Mouse (Mus musculus) layer of hippocampus, postnatal 14 days (tissue): ENCODE results near the gene Eif2s1. TPM values are rescaled to one million over a fixed set of nuclear protein-coding genes. Genes with fewer than 3 reads are reported as not detected.

ENCODE experiments used
- DNase-seq, 2 experiments: peaks; one replicate each; pipeline ENCODE4 v3.0.0; 2021 to 2022; ENCODE audit warnings: low spot score in 2 of 2, mixed read lengths in 1 of 2
- long read RNA-seq, 2 experiments: library from polyadenylated mRNA; stranded (forward); transcript quantifications; one replicate each; pipeline ENCODE4 v2.0.0; 2021
- total RNA-seq, 2 experiments: library from RNA; stranded (reverse); gene quantifications; 2 replicates each; pipeline ENCODE4 v1.2.3; 2021

Gene Eif2s1
- 10 to 100 TPM; 59.8 to 61.6 TPM for total RNA-seq
- long read RNA-seq, experiment 1, transcript Eif2s1-201 (8 exons, 3,405 nt), result major isoform, 77 of 79 reads
- long read RNA-seq, experiment 1, partial matches to known transcripts, result 1 of 79 reads
- long read RNA-seq, experiment 1, other reads (novel, unspliced or antisense), result 1 of 79 reads
- long read RNA-seq, experiment 2, transcript Eif2s1-201 (8 exons, 3,405 nt), result major isoform, 88 of 91 reads
- long read RNA-seq, experiment 2, partial matches to known transcripts, result 1 of 91 reads
- long read RNA-seq, experiment 2, other reads (novel, unspliced or antisense), result 2 of 91 reads

DNA sequence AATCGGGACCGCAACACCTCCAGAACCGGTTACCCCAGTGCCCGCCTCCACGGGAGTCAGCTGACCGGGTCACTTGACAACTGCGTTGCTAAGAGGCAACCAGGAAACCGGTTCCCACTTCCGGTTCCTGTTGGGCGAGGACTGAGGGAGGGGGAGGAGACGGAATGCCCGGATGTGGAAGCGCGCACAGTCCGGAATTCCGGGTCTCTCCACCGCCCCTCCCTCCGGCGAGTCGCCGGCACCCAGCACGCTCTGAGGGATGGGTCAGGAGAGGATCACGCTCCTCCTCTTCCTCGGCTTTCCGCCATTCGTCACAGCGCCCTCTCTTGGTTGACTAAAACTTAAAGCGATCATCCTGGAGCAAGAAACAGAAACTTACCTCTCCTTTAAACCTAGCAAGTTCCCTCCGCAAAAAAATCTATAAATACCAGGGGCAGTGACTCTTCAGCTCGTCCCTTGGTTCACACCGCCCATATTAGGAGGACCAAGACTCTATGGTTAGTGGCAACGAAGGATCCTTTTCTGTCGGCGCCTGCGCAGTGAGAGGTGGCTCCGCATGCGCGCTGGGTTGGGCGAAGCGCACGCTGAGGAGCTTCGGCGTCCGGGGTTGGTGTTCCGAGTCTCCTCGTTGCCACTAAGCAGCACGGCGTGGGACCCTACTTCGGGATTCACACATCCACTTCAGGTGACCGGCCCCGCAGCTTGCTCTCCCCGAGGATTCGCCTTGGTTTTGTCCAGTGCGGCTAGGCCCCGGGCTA lies at the start of gene Eif2s1, which contains the start of gene Atp6v1d:
Eif2s1 (plus strand) TSS at position 324 of the 758 bp plus-strand sequence.
Atp6v1d (minus strand) TSS at position 143 of the 758 bp plus-strand sequence.
- peak; percentile 99 for DNase-seq

DNA sequence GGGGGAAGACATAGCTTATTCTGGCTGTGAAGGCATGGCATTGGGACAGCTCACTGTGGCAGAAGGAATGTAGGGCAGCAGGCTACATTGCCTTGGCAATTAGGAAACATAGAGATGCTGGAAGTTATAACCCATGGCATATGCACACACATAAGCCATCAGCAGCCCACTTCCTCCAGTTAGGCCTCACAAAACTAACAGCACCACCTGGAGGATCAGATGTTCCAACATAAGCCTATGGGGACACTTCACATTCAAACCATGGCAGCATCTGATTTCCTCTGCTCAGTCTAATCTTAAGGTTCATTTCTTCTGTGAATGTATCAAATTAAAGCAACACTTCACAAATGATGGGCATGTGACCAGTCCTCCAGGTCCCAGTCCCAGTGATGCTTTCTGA lies 47.2 kb upstream of the Eif2s1 start:
- DNase-seq, result peak in 1 of 2 experiments; percentile 34

DNA sequence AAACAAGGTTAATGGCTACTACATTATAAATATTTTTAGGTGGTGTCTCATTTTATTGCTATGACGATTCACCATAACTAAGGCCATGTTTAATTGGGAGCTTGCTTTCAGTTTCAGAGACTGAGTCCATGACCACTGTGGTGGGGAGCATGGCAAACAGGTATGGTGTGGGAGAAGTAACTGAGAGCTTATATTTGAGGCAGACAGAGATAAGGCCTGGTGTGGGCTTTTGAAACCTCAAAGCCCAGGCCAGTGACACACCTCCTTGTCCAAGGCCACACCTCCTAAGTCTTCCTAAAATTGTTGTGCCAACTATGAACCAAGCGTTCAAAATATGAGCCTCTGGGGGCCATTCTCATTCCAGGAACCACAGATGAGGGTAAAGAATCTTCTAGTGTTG lies 27.1 kb upstream of the Eif2s1 start:
- no peak for DNase-seq

DNA sequence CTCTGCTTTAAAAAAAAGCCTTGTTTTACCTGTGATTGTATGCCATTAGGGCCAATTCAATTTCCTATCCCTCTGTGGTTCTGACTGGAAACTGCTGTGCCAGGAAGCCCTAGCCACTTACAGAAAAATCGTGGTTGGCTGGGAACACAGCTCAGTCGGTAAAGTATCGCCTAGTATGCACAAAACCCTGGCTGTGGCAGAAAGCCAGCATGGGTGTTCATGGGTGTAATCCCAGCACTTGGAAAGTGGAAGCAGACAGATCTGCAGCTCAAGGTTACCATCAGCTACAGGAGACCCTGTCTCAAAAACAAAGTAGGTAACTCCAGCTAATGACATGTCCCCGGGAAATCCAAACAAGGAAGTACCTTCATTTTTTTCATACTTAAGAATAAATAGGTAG lies 21.7 kb upstream of the Eif2s1 start:
- no peak for DNase-seq

DNA sequence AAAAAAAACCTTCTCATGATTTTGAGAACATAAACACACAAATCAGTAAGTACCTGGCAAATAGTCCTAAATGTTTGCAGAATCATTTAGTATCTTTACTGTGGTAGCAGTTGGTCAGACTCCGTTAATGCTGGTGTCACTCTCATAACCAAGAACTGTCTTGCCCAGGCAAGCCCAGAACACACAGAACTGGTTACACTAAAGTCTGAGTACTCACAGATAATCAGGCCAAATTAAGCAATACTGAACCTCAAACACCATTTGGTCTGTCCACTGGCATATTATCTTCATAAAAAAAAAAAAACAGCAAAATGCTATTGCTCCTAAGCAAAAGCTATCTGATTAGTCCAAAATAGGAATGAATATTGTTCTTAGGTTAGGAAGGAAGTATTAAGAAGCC lies 19.2 kb upstream of the Eif2s1 start:
- no peak for DNase-seq

DNA sequence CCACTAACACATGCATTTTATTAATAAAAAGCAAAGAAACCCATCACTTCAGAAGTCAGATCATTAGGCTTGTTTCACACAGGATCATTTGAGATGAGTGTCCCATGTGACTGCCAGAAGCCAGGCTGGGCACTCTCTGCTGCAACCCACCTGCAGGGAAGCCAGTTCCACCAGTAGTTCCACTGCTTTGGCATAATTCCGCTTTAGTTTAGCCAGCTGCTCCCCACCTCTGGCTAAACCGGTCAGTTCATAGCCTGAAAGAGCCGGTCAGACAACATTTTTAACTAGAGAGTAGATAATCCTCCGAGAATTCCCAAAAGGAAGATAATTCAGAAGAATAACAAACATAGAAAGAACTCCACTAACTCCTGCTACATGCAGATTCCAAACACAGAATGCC lies 13.4 kb upstream of the Eif2s1 start:
- DNase-seq, result no peak

DNA sequence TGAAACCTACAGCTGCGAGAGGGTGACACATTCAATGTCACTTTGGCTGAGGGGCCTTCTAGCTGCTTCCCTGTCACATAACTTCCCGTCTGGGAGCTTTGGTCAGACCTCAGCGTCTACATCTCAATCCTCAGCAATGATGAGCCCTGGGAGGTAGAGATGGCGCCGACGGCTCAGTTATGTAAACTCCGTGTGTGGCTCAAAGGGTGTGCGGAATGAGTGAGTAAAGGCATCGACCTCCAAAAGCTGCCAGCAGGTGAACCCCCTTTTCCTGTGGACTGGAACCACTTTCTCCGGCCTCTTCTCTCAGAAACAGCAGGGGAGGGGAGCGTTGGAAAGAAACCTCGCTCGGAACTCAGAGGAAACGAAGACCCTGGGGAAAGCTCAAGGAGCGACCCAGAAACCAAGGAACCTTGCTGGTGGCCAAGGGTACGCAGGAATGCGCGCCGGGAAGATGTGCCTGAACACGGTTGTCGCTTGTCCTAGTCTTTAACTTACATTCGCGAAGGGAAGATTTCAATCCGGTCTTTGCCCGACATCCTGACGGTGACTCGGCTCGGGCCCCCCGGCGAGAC lies 611 bp upstream of the Eif2s1 start:
- DNase-seq, result no peak

DNA sequence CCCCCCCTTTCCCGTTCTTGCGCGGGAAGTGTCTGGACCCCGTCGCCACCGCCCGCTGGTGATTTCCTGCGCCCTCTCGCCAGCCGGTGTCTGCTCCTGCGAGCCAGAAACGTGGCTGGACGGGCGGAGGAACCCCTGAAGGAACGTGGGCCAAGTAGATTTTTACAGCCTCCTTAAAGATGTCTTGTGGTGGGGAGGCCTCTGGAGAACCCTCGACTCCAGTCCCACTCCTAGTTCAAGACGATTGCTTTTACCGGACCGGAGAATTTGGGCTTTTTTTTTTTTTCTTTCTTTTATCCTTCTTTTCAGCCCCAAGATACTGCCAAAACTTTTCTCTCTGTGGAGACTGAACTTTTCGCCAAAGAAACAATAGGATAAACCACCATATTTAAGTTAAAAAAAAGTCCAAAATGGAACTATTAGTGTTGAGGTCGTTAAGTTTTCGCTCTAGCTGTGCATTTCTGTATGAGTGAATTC lies 673 bp downstream of the Eif2s1 start:
- no peak for DNase-seq

DNA sequence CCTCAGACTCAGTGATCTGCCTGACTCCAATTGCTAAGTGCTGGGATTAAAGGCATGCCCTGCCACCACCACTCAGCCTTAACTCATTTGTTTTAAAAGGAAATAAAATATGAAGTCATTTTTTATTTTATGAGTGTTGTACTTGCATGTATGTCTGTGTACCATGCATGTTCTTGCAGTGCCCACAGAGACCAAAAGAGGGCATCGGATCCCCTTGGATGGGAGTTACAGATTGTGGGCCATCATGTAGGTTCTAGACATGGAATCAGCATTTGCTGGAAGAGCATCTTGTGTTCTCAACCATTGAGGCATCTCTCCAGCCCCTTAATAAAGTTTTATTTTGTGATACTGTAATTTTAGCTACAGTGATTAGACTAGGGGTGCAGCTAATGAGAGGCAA lies 3.8 kb downstream of the Eif2s1 start:
- no peak for DNase-seq

DNA sequence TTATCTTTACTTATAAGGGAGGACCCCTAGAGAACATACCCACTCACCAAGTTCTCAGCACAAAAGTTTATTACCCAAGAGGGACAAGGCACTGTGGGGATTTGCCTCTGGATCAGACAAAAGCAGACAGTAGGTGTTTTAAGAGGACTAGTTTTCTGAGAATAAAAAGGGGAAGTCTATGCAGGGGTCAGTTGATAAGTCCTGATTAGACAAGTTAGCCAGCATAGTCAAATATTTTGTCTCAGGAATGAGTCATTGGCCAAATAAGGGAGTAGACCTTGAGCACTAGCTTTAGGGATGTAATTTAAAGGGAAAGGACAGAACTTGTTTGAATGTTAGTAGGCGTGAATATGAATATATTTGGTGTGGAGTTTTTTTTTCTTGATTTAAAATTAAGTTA lies 6.5 kb downstream of the Eif2s1 start:
- DNase-seq, result no peak

DNA sequence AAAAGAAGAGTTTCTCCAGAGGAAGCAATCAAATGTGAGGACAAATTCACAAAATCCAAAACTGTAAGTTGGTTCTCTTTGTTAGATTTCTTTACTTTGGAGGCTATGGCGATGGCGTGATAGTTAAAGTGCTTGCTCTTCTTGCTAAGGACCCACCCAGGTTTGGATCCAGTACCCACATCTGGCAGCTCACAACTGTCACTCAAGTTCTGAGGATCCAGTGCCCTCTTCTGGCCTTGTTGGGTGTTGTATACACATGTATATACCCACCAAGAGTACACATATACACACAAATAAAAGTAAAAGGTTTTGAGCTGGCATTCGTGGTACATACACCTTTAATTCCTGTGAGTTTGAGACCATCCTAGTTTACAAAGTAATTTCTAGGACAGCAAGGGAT lies 13.0 kb downstream of the Eif2s1 start:
- no peak for DNase-seq

DNA sequence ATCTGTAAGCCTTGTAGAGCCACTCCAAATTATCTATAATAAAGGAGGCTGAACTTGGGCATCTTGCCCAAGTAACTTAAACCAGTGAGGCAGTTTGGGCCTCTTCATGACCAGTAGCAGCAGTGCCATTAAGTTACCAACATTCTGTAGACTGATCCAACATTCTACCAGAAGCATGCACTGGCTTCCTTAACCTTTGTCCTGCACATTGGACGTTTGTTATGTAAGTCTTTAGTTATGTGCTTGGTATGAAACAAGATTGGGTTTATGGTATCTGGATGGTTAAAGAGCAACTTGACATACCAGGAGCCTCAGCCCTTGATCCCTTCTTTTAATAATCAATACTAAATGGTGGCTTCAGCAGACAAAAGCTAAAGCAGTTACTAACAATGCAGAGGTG lies 28.4 kb downstream of the Eif2s1 start:
- no peak for DNase-seq

DNA sequence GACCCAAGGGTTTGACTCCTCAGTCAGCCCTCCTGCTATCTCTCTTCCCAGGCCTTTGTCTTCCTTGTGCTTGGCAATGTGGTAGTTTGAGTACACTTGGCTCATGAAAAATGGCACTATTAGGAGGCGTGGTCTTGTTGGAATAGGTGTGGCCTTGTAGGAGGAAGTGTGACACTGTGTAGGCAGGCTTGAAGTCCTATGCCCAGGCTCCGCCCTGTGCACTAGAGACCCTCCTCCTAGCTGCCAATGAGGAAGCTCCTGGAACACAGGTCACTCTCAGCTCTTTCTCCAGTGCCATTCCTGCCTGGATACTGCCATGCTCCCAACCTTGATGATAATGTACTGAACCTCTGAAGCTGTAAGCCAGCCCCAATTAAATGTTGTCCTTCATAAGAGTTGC lies 29.5 kb downstream of the Eif2s1 start:
- DNase-seq, result no peak

DNA sequence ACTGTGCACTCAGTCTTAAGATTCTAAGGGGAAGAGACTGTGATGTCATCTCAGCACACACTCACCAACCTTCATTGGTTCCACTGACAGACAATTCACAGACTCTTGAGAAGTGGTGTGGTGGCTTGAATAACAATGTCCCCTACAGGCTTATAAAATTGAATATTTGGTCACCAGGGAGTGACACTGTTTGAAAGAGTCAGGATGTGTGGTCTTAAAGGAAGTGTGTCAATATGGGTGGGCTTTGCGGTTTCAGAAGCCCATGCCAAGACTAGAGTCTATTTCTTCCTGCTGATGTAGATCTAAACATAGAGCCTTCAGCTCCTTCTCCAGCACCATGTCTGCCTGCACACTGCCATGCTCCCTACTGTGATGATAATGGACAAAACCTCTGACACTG lies 36.2 kb downstream of the Eif2s1 start:
- DNase-seq, result no peak

DNA sequence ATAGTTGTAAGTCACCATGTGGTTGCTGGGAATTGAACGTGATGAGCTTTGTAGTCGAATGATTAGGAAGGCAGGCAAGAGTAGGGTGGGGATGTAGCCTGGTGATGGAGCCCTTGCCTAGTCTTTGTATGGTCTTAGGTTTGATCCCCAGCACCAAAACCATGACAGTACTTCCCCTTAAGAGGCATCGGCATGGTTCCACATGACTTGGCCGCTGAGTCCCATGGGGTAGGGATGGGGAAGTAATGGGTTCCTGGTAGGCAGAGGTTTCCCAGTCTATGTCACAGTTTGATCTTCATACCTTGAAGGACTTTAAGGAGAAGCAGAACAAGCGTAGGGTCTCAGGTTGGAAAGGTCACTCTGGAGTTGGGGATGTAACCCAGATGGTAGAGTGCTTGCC lies 39.8 kb downstream of the Eif2s1 start:
- DNase-seq, result no peak

DNA sequence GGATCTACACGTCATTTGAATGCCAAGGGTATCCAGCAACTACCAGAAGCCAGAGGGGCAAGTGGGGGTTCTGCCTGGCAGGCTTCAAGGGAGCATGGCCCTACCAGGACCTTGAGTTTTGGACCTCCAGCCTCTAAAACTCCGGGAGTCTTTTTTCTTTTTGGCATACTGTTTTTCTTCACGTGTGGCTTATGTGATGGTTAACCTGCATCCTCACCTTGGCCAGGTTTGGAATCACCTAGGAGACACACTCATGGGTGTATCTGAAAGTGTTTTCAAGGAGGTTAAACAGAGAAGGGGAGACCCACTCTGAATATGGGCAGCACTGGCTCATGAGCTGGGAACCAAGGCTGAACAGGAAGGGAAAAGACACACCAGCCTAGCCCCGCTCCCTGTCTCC lies 41.7 kb downstream of the Eif2s1 start:
- DNase-seq, result no peak

DNA sequence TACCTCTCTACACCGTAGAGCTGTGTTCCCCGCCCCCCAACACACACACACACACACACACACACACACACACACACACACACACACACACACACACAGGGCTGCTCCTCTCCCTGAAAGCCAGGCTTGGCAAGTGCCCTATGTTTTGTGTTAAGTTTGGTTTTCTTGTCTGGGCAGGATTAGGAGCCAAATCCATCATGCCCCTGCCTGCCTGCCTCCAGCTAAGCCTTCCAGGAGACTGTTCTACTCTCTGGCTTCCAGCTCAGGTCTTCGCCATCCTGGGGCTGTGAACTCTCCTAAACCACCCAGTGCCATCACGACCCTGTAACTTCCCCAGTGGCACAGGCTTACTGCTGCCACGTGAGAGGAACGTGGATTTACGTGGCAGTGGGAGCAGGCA lies 42.9 kb downstream of the Eif2s1 start:
- DNase-seq, result no peak

DNA sequence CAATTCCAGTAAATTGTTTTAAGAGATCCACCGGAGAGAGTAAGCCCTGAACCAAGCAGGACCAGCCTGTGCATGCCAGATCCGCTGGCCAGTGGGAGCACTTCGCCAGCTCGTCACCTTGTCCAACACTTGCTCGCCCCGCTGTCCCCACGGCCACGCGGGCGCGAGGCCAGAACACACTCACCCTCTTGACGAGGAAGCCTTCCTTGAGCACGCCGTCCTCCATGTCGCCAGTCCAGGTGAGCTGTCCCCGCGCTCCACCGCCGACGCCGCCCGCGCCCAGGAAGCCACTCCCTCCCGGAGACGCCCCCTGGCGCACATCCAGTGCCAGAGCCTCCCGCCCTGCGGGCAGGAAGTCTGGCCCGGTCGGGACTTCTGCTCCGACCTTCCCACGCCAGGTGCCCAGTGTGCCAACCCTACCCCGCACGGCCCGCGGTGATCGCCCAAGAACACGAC lies 45.1 kb downstream of the Eif2s1 start, which contains the start of gene Plek2:
Plek2 (minus strand) TSS at position 258 of the 456 bp plus-strand sequence.
- no peak for DNase-seq

DNA sequence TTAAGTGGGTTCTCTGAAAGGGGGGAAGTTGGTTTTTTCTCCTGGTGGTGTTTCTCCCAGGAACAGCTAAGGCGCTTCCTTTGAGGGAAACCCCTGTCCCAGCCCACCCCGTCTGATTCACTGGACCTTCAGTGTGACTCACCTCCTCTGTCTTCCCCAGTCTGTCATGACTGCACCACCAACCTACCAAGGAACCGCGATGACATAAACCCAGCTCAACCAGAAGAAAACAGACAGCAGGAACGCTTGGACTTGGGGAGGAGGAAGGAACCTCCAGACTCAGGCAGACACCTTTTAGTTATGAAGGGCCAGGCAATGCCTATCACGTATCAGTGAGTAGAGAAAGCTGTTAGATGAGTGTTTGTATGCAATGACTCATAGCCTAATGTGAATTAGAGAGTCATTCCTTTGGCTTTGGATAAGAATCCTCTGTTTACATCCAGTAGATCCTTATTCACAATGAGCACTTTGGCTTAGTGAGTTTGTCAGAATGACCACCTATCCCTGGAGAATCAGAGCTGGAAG lies 46.5 kb downstream of the Eif2s1 start:
- DNase-seq, result no peak

DNA sequence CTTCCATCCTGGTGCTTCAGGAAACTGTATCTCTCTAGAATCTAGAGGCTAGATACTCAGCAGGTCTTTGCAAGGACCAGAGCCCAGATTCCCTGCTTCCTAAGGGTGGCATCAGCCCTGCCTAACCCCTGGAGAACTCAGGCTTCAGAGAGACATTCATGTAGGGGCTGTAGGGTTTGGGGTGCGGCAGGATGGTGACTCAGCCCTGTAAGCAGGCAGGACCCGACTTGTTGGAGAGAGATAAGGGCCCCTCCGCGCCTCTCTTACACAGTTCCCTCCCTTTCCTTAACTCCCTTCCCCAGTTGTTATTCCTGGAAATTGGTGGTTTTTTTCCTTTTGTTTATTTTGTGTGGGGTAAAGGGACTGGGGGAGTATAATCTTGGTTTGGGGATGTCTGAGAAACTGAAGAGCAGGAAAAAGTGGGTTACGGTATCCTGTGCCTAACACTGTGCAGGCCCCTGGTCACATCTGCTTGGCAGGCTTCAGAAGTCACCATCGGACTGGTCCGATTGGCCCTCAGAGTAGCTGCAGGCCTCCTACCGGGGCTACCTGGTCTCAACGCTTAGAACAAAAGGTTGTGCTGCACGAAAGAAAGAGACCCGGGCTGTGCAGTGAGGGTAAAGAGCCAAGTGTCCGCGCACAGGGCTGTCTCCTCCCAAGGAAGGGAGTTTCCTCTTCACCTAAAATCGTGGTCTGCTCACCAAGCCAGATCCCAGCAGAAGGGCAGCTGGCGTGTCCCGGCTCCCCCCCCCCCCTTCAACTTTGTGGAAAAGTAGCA lies 49.3 kb downstream of the Eif2s1 start:
- no peak for DNase-seq
